Mouse (Mus musculus) hindbrain, embryonic 10.5 days (tissue): ENCODE measurements at regions not wholly inside any gene's neighbourhood (a gene's known extent, or its start where the extent isn't known, plus 50 kb on each side); places are given as distances from the start of the nearest gene placed in this dataset.

Experiments
- DNase-seq: peaks from one replicate; pipeline ENCODE4 v3.0.0-alpha.2; 2017; ENCODE audit warnings: low spot score
- H3K27ac ChIP-seq: fragments of 300-500 bp; sonication (generic); 2 replicates; pipeline ENCODE4 v1.5.1; 2016; ENCODE audit warnings: mild to moderate bottlenecking, moderate library complexity
- H3K27me3 ChIP-seq: fragments of 300-500 bp; sonication (generic); 2 replicates; pipeline ENCODE4 v1.6.1; 2016; ENCODE audit warnings: mild to moderate bottlenecking; ENCODE audit not compliant: poor library complexity, insufficient read depth, severe bottlenecking
- H3K36me3 ChIP-seq: fragments of 300-500 bp; sonication (generic); 2 replicates; pipeline ENCODE4 v1.6.1; 2016; ENCODE audit warnings: mild to moderate bottlenecking, moderate library complexity
- H3K4me1 ChIP-seq: fragments of 300-500 bp; sonication (generic); replicated peaks from 2 replicates; pipeline ENCODE4 v1.6.1; 2016; ENCODE audit warnings: mild to moderate bottlenecking
- H3K4me3 ChIP-seq: fragments of 300-500 bp; sonication (generic); 2 replicates; pipeline ENCODE4 v1.5.1; 2016; ENCODE audit warnings: mild to moderate bottlenecking, moderate library complexity
- H3K9me3 ChIP-seq: fragments of 300-500 bp; sonication (generic); 2 replicates; pipeline ENCODE4 v1.6.1; 2016; ENCODE audit warnings: mild to moderate bottlenecking, moderate library complexity
- WGBS: fragments of 180-500 bp; shearing (Covaris S2); methylation state at CpG from one replicate; pipeline ENCODE4 v1.1.7; 2016; 5-methylcytosine and 5-hydroxymethylcytosine counted together

- Histone ChIP-seq H3K36me3 (no peaks in the 10 kb centered on the region), H3K27ac (no peak overlapping the region), H3K9me3 (no peaks in the 10 kb centered on the region), H3K4me3 (no peak overlapping the region), H3K4me1 (peaks cover 22% of the 10 kb centered on the region), H3K27me3 (no peaks in the 10 kb centered on the region; the same call in 1 of the 2 replicates)
- DNase-seq, result no peak
- 72% methylated on average over 5 of the region's 5 CpGs for WGBS
These were observed 69.7 kb upstream of the Gm45716 start for GRCm38 (mm10) chr11:90117664-90118295.

GRCm38 (mm10) chr11:90121902-90122301 is 65.6 kb upstream of the Gm45716 start:
- Histone ChIP-seq H3K27me3 (no peaks in the 10 kb centered on the region), H3K4me3 (no peak overlapping the region), H3K36me3 (no peaks in the 10 kb centered on the region), H3K9me3 (no peaks in the 10 kb centered on the region), H3K27ac (no peak overlapping the region), H3K4me1 (peaks cover 20% of the 10 kb centered on the region)
- peak; percentile 24 for DNase-seq
- 46% methylated on average over 3 of the region's 3 CpGs for WGBS

DNA sequence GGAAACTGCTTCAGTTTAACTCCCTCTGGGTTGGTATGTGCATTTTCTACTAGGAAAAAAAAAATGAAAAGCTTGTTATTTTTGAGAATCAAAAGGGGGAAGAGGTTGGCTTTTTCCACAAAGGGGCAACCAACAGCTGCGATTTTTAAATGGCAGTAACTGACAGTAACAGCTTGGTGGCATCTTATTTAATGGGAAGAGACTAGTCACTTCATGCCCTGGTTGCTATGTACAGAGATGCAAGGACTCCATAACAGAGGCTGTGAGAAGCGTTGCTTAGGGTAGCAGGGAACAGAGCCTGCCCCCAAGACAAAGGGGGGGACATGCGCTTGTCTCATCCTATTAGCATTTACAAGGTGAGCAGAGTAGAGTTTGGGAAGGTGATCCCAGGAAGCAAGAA is 64.8 kb upstream of the Gm45716 start:
- no peaks in the 10 kb centered on the region for H3K27me3 ChIP-seq
- peaks cover 13% of the 10 kb centered on the region for H3K4me1 ChIP-seq
- no peak overlapping the region for H3K4me3 ChIP-seq
- H3K36me3 ChIP-seq, result no peaks in the 10 kb centered on the region
- no peak for DNase-seq
- H3K27ac ChIP-seq, result no peak overlapping the region
- H3K9me3 ChIP-seq, result no peaks in the 10 kb centered on the region
- WGBS, result 70% methylated on average over 3 of the region's 3 CpGs

- Histone ChIP-seq H3K4me1 (peaks cover 18% of the 10 kb centered on the region), H3K9me3 (no peaks in the 10 kb centered on the region), H3K27me3 (no peaks in the 10 kb centered on the region), H3K4me3 (no peak overlapping the region), H3K27ac (no peak overlapping the region), H3K36me3 (no peaks in the 10 kb centered on the region)
- no peak for DNase-seq
- WGBS, result 84% methylated on average over 5 of the region's 5 CpGs
These were observed 63.6 kb upstream of the Gm45716 start for GRCm38 (mm10) chr11:90123851-90124250.

DNA sequence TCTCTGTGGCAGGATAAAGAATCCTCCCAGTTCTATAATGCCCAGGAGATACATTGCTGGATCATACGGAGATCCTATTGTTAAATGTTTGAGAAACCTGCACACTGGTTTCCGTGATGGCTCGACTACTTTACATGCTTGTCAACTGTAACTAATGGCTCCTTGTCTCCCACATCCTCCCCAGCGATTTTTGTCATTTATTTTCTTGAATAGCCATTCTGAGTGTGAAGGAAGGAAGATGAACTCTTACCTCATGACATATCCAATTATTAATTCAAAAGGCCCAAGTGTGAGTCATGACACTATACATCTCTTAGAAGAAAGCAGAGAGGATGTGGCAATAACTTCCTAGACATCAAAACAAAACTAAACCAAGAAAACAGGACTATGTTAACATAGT is 61.2 kb upstream of the Gm45716 start:
- H3K9me3 ChIP-seq, result no peaks in the 10 kb centered on the region
- WGBS, result 65% methylated on average over 4 of the region's 4 CpGs
- H3K27me3 ChIP-seq, result no peaks in the 10 kb centered on the region
- peaks cover 40% of the 10 kb centered on the region for H3K4me1 ChIP-seq
- no peak overlapping the region for H3K4me3 ChIP-seq
- DNase-seq, result no peak
- no peak overlapping the region for H3K27ac ChIP-seq
- no peaks in the 10 kb centered on the region for H3K36me3 ChIP-seq

- H3K4me1 ChIP-seq, result peaks cover 27% of the 10 kb centered on the region
- H3K27me3 ChIP-seq, result no peaks in the 10 kb centered on the region
- 66% methylated on average over 7 of the region's 7 CpGs for WGBS
- H3K36me3 ChIP-seq, result no peaks in the 10 kb centered on the region
- H3K27ac ChIP-seq, result 0 out of 2 replicates have a peak overlapping the region, but pooled peaks have one; percentile 50
- DNase-seq, result no peak
- H3K9me3 ChIP-seq, result no peaks in the 10 kb centered on the region
- no peak overlapping the region for H3K4me3 ChIP-seq
These were observed 58.5 kb upstream of the Gm45716 start for GRCm38 (mm10) chr11:90128865-90129415.

- H3K4me1 ChIP-seq, result peaks cover 27% of the 10 kb centered on the region
- WGBS, result 45% methylated on average over 12 of the region's 12 CpGs
- no peaks in the 10 kb centered on the region for H3K9me3 ChIP-seq
- peak overlapping the region; percentile 60 for H3K27ac ChIP-seq
- H3K36me3 ChIP-seq, result no peaks in the 10 kb centered on the region
- peak; percentile 20 for DNase-seq
- no peaks in the 10 kb centered on the region for H3K27me3 ChIP-seq
- no peak overlapping the region for H3K4me3 ChIP-seq
These were observed 57.5 kb upstream of the Gm45716 start for GRCm38 (mm10) chr11:90129793-90130624.

DNA sequence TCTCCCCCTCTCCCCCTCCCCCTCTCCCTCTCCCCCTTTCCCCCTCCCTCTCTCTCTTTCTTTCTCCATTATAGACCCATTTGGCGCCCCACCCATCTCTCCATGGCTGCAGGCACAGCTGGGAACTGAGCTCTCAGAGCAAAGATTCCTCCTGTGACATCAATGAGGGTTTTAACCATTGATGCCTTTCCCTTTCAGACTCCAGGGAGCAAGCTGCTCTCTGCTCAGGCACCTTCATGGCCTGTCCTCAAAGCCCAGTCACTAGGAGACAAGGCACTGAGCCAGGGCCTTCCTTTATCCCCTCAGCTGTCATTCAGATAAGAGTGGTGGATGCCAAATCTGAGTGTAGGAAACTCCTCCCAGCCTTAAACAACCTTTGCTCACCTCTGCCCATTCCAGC is 56.8 kb upstream of the Gm45716 start:
- no peak overlapping the region for H3K4me3 ChIP-seq
- H3K36me3 ChIP-seq, result no peaks in the 10 kb centered on the region
- H3K27ac ChIP-seq, result peak overlapping the region; percentile 60
- 33% methylated on average over 1 of the region's 1 CpGs for WGBS
- H3K27me3 ChIP-seq, result no peaks in the 10 kb centered on the region
- peaks cover 4% of the 10 kb centered on the region; the same call in 1 of the 2 replicates for H3K9me3 ChIP-seq
- DNase-seq, result no peak
- peaks cover 27% of the 10 kb centered on the region for H3K4me1 ChIP-seq

GRCm38 (mm10) chr11:90132579-90132978 is 54.9 kb upstream of the Gm45716 start:
- Histone ChIP-seq H3K27me3 (no peaks in the 10 kb centered on the region), H3K9me3 (peaks cover 5% of the 10 kb centered on the region; the same call in 1 of the 2 replicates), H3K36me3 (no peaks in the 10 kb centered on the region), H3K27ac (no peak overlapping the region), H3K4me3 (no peak overlapping the region), H3K4me1 (peaks cover 34% of the 10 kb centered on the region)
- DNase-seq, result no peak
- WGBS, result 87% methylated on average over 5 of the region's 5 CpGs

- 90% methylated on average over 7 of the region's 7 CpGs for WGBS
- Histone ChIP-seq H3K27me3 (no peaks in the 10 kb centered on the region), H3K9me3 (peaks cover 5% of the 10 kb centered on the region; the same call in 1 of the 2 replicates), H3K4me3 (no peak overlapping the region), H3K27ac (no peak overlapping the region), H3K36me3 (no peaks in the 10 kb centered on the region), H3K4me1 (0 out of 2 replicates have a peak, but pooled peaks cover 7% of the 10 kb centered on the region)
- DNase-seq, result no peak
These were observed 51.2 kb upstream of the Gm45716 start for GRCm38 (mm10) chr11:90136307-90136706.
